Mouse (Mus musculus): ENCODE results near the gene Vmn1r221.
"Not testable (repeated sequence)": the region's sequence is repeated elsewhere in the genome, so short reads cannot be mapped to it uniquely, and the experiment has no call there.

The Vmn1r221 gene

GRCm38 (mm10) chr13:23213827-23214226, at the start of gene Vmn1r221:
Vmn1r221 (plus strand) TSS chr13:23214127.
- DNase-seq = not testable (repeated sequence)

GRCm38 (mm10) chr13:23166471-23166870, 47.5 kb upstream of the Vmn1r221 start:
- not testable (repeated sequence) for DNase-seq

GRCm38 (mm10) chr13:23187875-23188274, 26.1 kb upstream of the Vmn1r221 start, which contains the start of gene Vmn1r220:
Vmn1r220 (minus strand) TSS chr13:23187975.
- no peak for DNase-seq

- DNase-seq = not testable (repeated sequence)
Measured at GRCm38 (mm10) chr13:23203885-23204284, 10.0 kb upstream of the Vmn1r221 start.

- not testable (repeated sequence) for DNase-seq
Measured at GRCm38 (mm10) chr13:23235847-23236246, 21.9 kb downstream of the Vmn1r221 start, which contains the start of gene Vmn1r222. Vmn1r222 (minus strand) TSS chr13:23235947.

- DNase-seq = not testable (repeated sequence)
Measured at GRCm38 (mm10) chr13:23246834-23247233, 32.9 kb downstream of the Vmn1r221 start, which contains the start of gene Vmn1r223. Vmn1r223 (plus strand) TSS chr13:23247134.

- no peak for DNase-seq
Measured at GRCm38 (mm10) chr13:23258546-23259048, 44.7 kb downstream of the Vmn1r221 start.

- not testable (repeated sequence) for DNase-seq
Measured at GRCm38 (mm10) chr13:23268606-23269005, 54.7 kb downstream of the Vmn1r221 start.

- DNase-seq = not testable (repeated sequence)
Measured at GRCm38 (mm10) chr13:23269127-23269526, 55.2 kb downstream of the Vmn1r221 start.

- no peak for DNase-seq
Measured at GRCm38 (mm10) chr13:23269681-23270080, 55.8 kb downstream of the Vmn1r221 start.

- no peak for DNase-seq
Measured at GRCm38 (mm10) chr13:23270321-23271101, 56.6 kb downstream of the Vmn1r221 start.

All from kidney, postnatal 36 days (tissue).